Mouse (Mus musculus): ENCODE measurements around the gene Pkd2l1. TPM values are rescaled to one million over a fixed set of nuclear protein-coding genes. Genes with fewer than 3 reads are reported as not detected.

Pkd2l1 gene
- polyA plus RNA-seq, 1 experiment: not detected

DNA sequence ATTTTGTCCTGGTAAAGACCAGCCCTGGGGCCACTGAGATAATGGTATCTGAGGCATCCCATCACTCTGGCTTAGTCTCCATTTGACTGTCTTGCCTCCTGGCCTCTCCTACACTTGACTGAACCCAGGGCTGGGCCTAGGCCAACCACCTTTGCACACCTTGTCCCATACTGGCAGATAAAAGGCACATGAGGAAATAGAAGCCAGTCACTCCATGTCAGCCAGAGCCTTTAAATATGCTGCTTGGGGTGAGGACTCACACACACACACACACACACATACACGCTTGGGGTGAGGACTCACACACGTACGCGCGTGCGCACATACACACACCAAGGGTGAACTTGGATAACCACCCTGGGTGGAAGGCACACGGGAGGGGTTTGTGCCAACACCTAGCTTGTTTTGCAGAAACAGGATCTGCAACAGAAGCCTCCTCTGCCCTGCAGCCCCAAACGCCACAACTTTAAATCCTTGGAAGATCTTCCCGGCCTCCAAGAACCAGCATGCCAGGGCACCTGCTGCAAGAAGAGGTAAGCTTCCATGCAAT lies 10.8 kb upstream of the Pkd2l1 start, which contains the start of gene Scd3:
Scd3 (plus strand) TSS at position 255 of the 550 bp plus-strand sequence.
- no peaks in the 10 kb centered on the region for H3K4me1 ChIP-seq (ENCODE audit: control insufficient read depth, insufficient read depth, low read length)

GRCm38 (mm10) chr19:44198964-44199363 lies 6.7 kb upstream of the Pkd2l1 start:
- TF ChIP-seq POLR2A (IDR thresholded peaks at IDR 0.05; ENCODE audit: low read depth, low read length) (no peak), CTCF (IDR thresholded peaks at IDR 0.05; ENCODE audit: borderline replicate concordance, insufficient read depth, low read length) (peak; percentile 40; the same call in 1 of the 2 replicates)
- H3K27ac ChIP-seq (ENCODE audit: insufficient read depth, low read length): no peak overlapping the region
- H3K4me1 ChIP-seq (ENCODE audit: control insufficient read depth, insufficient read depth, low read length): no peaks in the 10 kb centered on the region
- no peak overlapping the region for H3K4me3 ChIP-seq (ENCODE audit: insufficient read depth, low read length)

More for the DNA sequence above, 10.8 kb upstream of the Pkd2l1 start, which contains the start of gene Scd3:
- no peak for TF ChIP-seq CTCF (IDR thresholded peaks at IDR 0.05; ENCODE audit: borderline replicate concordance, insufficient read depth, low read length)
- H3K4me3 ChIP-seq (ENCODE audit: insufficient read depth, low read length): no peak within 1 kb of the TSS
- no peak within 1 kb of the TSS for H3K27ac ChIP-seq (ENCODE audit: insufficient read depth, low read length)

GRCm38 (mm10) chr19:44198494-44198893 lies 6.3 kb upstream of the Pkd2l1 start:
- H3K27ac ChIP-seq (ENCODE audit: insufficient read depth, low read length): no peak overlapping the region
- TF ChIP-seq POLR2A (IDR thresholded peaks at IDR 0.05; ENCODE audit: low read depth, low read length) (no peak), CTCF (IDR thresholded peaks at IDR 0.05; ENCODE audit: borderline replicate concordance, insufficient read depth, low read length) (no peak)
- no peaks in the 10 kb centered on the region for H3K4me1 ChIP-seq (ENCODE audit: control insufficient read depth, insufficient read depth, low read length)
- no peak overlapping the region for H3K4me3 ChIP-seq (ENCODE audit: insufficient read depth, low read length)

DNA sequence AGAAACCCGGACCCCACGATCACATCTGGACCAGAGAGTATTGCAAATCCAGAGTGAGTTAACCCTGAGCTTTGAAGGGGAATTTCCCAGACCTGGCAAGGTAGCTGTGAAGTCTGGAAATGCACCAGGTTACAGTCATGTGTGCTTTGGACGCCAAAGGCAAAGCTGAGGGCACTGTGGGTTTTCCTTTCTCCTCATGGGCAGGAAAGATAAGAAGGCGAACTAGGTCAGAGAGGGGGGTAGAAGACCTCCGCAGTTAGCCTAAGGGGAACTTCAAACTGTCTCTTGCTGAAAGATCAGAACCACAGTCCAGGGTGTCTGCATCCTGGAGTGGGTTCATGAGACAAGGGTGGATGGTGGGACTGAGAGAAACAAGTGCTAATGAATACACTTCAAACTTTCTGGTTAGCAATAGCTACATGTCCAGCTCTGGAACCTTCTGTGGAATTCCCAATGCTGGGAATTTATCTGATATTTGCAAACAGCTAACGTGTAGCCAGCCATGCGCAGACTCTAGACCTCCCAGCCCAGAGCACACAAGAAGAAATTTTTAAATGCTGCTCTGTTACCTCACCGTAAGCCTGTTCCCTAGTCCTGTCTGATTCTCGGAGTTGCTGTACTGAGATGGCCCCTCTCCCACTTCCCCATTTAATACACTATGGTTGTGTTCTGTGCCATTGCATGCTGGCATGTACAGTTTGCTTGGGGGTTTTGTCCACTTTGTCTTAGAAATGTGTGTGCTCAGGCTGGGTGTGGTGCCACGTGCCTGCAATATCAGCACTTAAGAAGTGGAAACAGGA lies 5.0 kb upstream of the Pkd2l1 start:
- H3K4me1 ChIP-seq (ENCODE audit: control insufficient read depth, insufficient read depth, low read length): no peaks in the 10 kb centered on the region
- H3K27ac ChIP-seq (ENCODE audit: insufficient read depth, low read length): no peak overlapping the region
- H3K4me3 ChIP-seq (ENCODE audit: insufficient read depth, low read length): no peak overlapping the region
- TF ChIP-seq POLR2A (IDR thresholded peaks at IDR 0.05; ENCODE audit: low read depth, low read length) (no peak), CTCF (IDR thresholded peaks at IDR 0.05; ENCODE audit: borderline replicate concordance, insufficient read depth, low read length) (no peak)

DNA sequence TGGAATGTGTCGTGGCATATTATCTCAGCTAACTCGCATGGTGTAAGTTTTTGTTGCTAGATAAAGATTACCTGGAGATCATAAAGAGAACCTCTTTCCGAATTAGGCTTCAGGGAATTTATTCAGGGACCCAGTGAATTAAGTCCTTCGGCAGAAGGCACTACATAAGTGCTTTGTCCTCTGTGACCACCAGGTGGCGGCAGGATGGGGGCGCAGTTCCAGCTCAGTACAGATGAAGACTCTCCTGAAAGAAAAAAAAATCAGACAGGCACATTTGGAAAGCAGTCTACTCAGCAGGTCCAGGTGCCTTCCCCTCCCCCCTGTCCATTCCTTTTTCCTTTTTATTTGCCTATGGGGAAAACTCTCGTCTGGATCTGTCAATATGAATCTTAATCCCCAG lies 2.9 kb upstream of the Pkd2l1 start:
- H3K4me1 ChIP-seq (ENCODE audit: control insufficient read depth, insufficient read depth, low read length): no peaks in the 10 kb centered on the region
- no peak overlapping the region for H3K27ac ChIP-seq (ENCODE audit: insufficient read depth, low read length)
- TF ChIP-seq POLR2A (IDR thresholded peaks at IDR 0.05; ENCODE audit: low read depth, low read length): no peak
- peak; percentile 89 for TF ChIP-seq CTCF (IDR thresholded peaks at IDR 0.05; ENCODE audit: borderline replicate concordance, insufficient read depth, low read length)
- no peak overlapping the region for H3K4me3 ChIP-seq (ENCODE audit: insufficient read depth, low read length)

DNA sequence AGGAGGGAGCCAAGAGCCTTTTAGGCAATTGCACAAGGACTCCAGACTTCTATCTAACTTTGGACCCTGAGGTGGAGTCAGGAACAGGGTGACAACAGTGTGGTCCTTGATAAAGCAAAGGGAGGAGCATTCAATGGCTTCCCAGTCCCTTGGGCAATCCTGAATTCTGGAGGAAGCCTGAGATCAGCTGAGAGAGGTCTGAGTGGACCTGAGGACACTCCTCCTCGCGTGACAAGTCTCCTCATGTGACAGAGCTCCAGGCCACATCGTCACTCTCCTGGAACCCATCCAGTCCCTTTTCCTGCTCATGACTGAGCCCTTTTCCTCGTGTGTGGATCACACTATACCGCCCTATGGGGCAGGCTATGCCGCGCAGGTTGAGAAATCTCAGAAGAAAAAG lies 1.7 kb upstream of the Pkd2l1 start:
- Histone ChIP-seq H3K4me3 (ENCODE audit: insufficient read depth, low read length) (no peak overlapping the region), H3K4me1 (ENCODE audit: control insufficient read depth, insufficient read depth, low read length) (no peaks in the 10 kb centered on the region), H3K27ac (ENCODE audit: insufficient read depth, low read length) (no peak overlapping the region)
- TF ChIP-seq POLR2A (IDR thresholded peaks at IDR 0.05; ENCODE audit: low read depth, low read length) (no peak), CTCF (IDR thresholded peaks at IDR 0.05; ENCODE audit: borderline replicate concordance, insufficient read depth, low read length) (no peak)

- no peaks in the 10 kb centered on the region for H3K4me1 ChIP-seq (ENCODE audit: control insufficient read depth, insufficient read depth, low read length)
- H3K4me3 ChIP-seq (ENCODE audit: insufficient read depth, low read length): no peak overlapping the region
- no peak overlapping the region for H3K27ac ChIP-seq (ENCODE audit: insufficient read depth, low read length)
- TF ChIP-seq CTCF (IDR thresholded peaks at IDR 0.05; ENCODE audit: borderline replicate concordance, insufficient read depth, low read length): no peak
- TF ChIP-seq POLR2A (IDR thresholded peaks at IDR 0.05; ENCODE audit: low read depth, low read length): no peak
Measured at GRCm38 (mm10) chr19:44189056-44189455, 3.2 kb downstream of the Pkd2l1 start.

DNA sequence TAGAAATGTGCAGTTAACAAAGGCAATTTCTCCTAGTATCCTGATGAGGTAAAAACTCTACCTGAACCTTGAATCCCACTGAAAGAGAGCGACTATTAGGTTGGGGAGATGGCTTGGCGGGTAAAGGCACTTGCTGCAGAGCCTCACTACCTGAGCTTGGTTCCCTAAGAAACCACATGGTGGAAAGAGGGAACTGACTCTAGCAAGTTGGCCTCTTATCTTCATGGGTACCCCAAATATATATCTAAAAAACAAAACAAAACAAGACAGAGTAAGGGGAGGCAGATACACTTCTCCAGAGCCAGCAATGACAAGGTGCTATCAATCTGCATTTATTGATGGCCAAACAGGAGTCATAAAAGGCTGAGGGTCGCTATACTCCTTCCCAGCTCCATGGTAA lies 8.3 kb downstream of the Pkd2l1 start:
- Histone ChIP-seq H3K4me1 (ENCODE audit: control insufficient read depth, insufficient read depth, low read length) (no peaks in the 10 kb centered on the region), H3K4me3 (ENCODE audit: insufficient read depth, low read length) (no peak overlapping the region), H3K27ac (ENCODE audit: insufficient read depth, low read length) (no peak overlapping the region)
- TF ChIP-seq CTCF (IDR thresholded peaks at IDR 0.05; ENCODE audit: borderline replicate concordance, insufficient read depth, low read length): no peak
- no peak for TF ChIP-seq POLR2A (IDR thresholded peaks at IDR 0.05; ENCODE audit: low read depth, low read length)

DNA sequence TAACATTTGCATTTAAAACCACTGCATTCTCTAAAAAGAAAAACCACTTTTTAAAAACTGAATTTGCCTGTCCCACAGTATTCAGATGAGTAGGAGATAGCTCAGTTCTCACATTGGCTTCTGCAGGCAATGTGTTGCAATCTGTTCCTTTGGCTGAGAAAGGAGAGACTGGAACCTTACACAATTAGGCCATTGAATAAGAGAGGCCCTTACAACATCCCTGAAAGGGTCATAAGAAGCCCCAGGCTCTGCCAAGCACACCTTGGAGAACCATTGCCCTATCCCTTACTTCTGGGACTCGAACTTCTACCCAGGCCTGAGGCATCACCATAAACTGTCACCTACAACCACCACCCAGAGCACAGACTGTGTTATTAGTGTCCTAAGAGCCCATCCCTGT lies 11.7 kb downstream of the Pkd2l1 start:
- Histone ChIP-seq H3K27ac (ENCODE audit: insufficient read depth, low read length) (no peak overlapping the region), H3K4me1 (ENCODE audit: control insufficient read depth, insufficient read depth, low read length) (no peaks in the 10 kb centered on the region), H3K4me3 (ENCODE audit: insufficient read depth, low read length) (no peak overlapping the region)
- TF ChIP-seq CTCF (IDR thresholded peaks at IDR 0.05; ENCODE audit: borderline replicate concordance, insufficient read depth, low read length) (no peak), POLR2A (IDR thresholded peaks at IDR 0.05; ENCODE audit: low read depth, low read length) (no peak)

DNA sequence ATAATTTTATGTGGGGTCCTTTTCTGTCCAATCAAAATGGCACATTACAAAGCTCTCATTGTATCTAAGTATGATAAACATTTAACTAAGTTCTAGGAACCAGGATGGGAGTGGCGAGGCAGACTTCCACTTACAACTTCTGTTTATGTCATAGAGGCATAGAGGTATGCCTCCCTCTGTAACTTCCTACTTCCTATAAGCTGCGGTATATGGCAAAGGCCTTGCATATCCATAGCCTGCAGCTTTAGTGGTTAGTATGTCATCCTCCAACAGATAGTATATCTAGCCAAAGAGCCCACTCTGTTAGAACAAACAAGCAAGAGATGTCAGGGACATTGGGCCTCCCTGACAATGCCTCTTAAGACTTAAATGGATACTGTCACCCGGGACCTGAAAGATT lies 15.5 kb downstream of the Pkd2l1 start:
- H3K4me3 ChIP-seq (ENCODE audit: insufficient read depth, low read length): no peak overlapping the region
- TF ChIP-seq POLR2A (IDR thresholded peaks at IDR 0.05; ENCODE audit: low read depth, low read length) (no peak), CTCF (IDR thresholded peaks at IDR 0.05; ENCODE audit: borderline replicate concordance, insufficient read depth, low read length) (no peak)
- no peaks in the 10 kb centered on the region for H3K4me1 ChIP-seq (ENCODE audit: control insufficient read depth, insufficient read depth, low read length)
- no peak overlapping the region for H3K27ac ChIP-seq (ENCODE audit: insufficient read depth, low read length)
